Mouse (Mus musculus) CD4-positive naive resting alpha-beta T cell, adult 57 days (primary cell): ENCODE data around the gene Zbtb49. TPM values are rescaled to one million over a fixed set of nuclear protein-coding genes. Genes with fewer than 3 reads are reported as not detected.

Source experiments
- total RNA-seq: library from RNA; stranded (reverse); gene quantifications from one replicate; pipeline ENCODE4 v1.2.4, GENCODE M21; 2023

The Zbtb49 gene
- total RNA-seq, result 20.0 TPM

GRCm38 (mm10) chr5:38220328-38220912 lies at the start of gene Zbtb49, which contains the start of gene Lyar:
Gene Zbtb49 (minus strand): TSS chr5:38220457.
Gene Lyar (plus strand): TSS chr5:38220470.

GRCm38 (mm10) chr5:38260107-38260682 lies 39.9 kb upstream of the Zbtb49 start, which contains the start of gene Tmem128:
Gene Tmem128 (plus strand): TSS chr5:38260185.

GRCm38 (mm10) chr5:38159634-38160413 lies 60.4 kb downstream of the Zbtb49 start, which contains the start of gene Nsg1:
Gene Nsg1 (minus strand): TSS chr5:38159907.

Other genes with a start within 250 kb of the Zbtb49 start
- gene Stx18, start 181.7 kb downstream of the Zbtb49 start, total RNA-seq, result 23.5 TPM
- not detected for gene Nsg1, start 60.5 kb downstream of the Zbtb49 start, total RNA-seq
- 31.5 TPM for gene Lyar, start within 50 bp of the Zbtb49 start, total RNA-seq
- gene Tmem128, start 39.7 kb upstream of the Zbtb49 start, total RNA-seq, result 64.3 TPM
- gene Otop1, start 55.5 kb upstream of the Zbtb49 start, total RNA-seq, result not detected
- gene Drd5, start 98.9 kb upstream of the Zbtb49 start, total RNA-seq, result not detected